Mouse (Mus musculus) bone marrow, adult 2 months (tissue): ENCODE results near the gene Gemin8. TPM values are rescaled to one million over a fixed set of nuclear protein-coding genes. Genes with fewer than 3 reads are reported as not detected.

ENCODE experiments used
- H3K27ac ChIP-seq: fragments of 200-500 bp; 2 replicates; pipeline ENCODE4 v1.5.1; 2012; ENCODE audit warnings: low read depth, mild to moderate bottlenecking, control low read depth, inconsistent platforms, low read length; ENCODE audit not compliant: control insufficient read depth, poor library complexity, insufficient read depth
- H3K4me1 ChIP-seq: fragments of 200-500 bp; 2 replicates; pipeline ENCODE4 v1.6.1; 2011; ENCODE audit warnings: low read length; ENCODE audit not compliant: control insufficient read depth, insufficient read depth
- H3K4me3 ChIP-seq: fragments of 200-500 bp; replicated peaks from 2 replicates; pipeline ENCODE3; 2011; ENCODE audit warnings: mild to moderate bottlenecking, low read depth, low read length, control low read depth; ENCODE audit not compliant: control insufficient read depth
- CTCF ChIP-seq: fragments of 200-500 bp; IDR thresholded peaks from 2 replicates; pipeline ENCODE4 v1.5.1; 2011; ENCODE audit warnings: low read length, control low read depth; ENCODE audit not compliant: control insufficient read depth, insufficient read depth
- POLR2A ChIP-seq: fragments of 200-500 bp; IDR thresholded peaks from 2 replicates; pipeline ENCODE4 v1.6.1; 2011; ENCODE audit warnings: low read depth, mild to moderate bottlenecking, control low read depth, low read length, borderline replicate concordance; ENCODE audit not compliant: control insufficient read depth
- WGBS: fragments of 180-500 bp; shearing (Covaris S2); methylation state at CpG from one replicate; pipeline ENCODE4 v1.1.7; 2018; 5-methylcytosine and 5-hydroxymethylcytosine counted together
- polyA plus RNA-seq: library from polyadenylated mRNA; stranded (reverse); fragments of >200 nt; gene quantifications from 2 replicates; pipeline ENCODE4 v1.2.4, GENCODE M21; 2011; ENCODE audit warnings: low replicate concordance; ENCODE audit not compliant: missing spikeins, insufficient read depth, insufficient read length

Gene Gemin8
- polyA plus RNA-seq, 1 experiment, result 6.0 TPM

DNA sequence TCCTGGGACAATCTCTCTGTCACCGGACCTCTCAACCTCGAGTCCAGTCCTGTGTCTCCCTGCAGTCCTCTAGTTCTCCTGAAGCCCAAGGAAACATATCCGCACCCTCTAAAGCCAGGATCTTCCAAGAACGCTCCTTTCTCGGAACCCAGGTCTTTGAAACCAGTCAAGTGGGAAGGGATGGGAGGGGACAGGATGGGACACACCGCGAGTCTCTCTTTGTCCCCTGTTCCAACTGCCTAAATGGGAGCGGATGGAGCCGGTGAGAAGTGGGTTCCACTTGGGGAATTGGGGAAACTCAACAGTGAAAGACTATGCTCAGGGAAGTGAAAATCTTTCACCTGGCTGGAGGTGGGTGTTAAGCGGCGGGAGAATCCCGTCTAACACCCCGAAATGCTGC, 69.3 kb downstream of the Gemin8 start:
- Histone ChIP-seq H3K4me3 (no peak overlapping the region), H3K27ac (no peak overlapping the region), H3K4me1 (no peaks in the 10 kb centered on the region)
- TF ChIP-seq CTCF (no peak), POLR2A (no peak)
- 19% methylated on average over 13 of the region's 13 CpGs for WGBS

Other genes starting within 250 kb of the Gemin8 start
- 1.5 and 5.7 TPM in 2 replicates for gene Gpm6b, start 68.5 kb downstream of the Gemin8 start, polyA plus RNA-seq